Mouse (Mus musculus): Measurements from ENCODE around the gene Gne. TPM values are rescaled to one million over a fixed set of nuclear protein-coding genes. Genes with fewer than 3 reads are reported as not detected.

The Gne gene
- polyA plus RNA-seq, 1 experiment, result 20.7 TPM

- DNase-seq (ENCODE audit: low read depth), result no peak
- TF ChIP-seq CTCF (IDR thresholded peaks at IDR 0.05; ENCODE audit: borderline replicate concordance, extremely low read depth, insufficient read depth, insufficient read length), result no peak
- no peak for TF ChIP-seq POLR2A (IDR thresholded peaks at IDR 0.05; ENCODE audit: borderline replicate concordance, extremely low read depth, insufficient read depth, insufficient read length, poor library complexity, severe bottlenecking)
Observed at GRCm38 (mm10) chr4:44103620-44104019, 19.6 kb upstream of the Gne start.

GRCm38 (mm10) chr4:44097576-44098335 lies 13.8 kb upstream of the Gne start:
- TF ChIP-seq POLR2A (IDR thresholded peaks at IDR 0.05; ENCODE audit: borderline replicate concordance, extremely low read depth, insufficient read depth, insufficient read length, poor library complexity, severe bottlenecking), result no peak
- TF ChIP-seq CTCF (IDR thresholded peaks at IDR 0.05; ENCODE audit: borderline replicate concordance, extremely low read depth, insufficient read depth, insufficient read length), result no peak
- no peak for DNase-seq (ENCODE audit: low read depth)

- DNase-seq (ENCODE audit: low read depth), result no peak
- no peak for TF ChIP-seq CTCF (IDR thresholded peaks at IDR 0.05; ENCODE audit: borderline replicate concordance, extremely low read depth, insufficient read depth, insufficient read length)
- TF ChIP-seq POLR2A (IDR thresholded peaks at IDR 0.05; ENCODE audit: borderline replicate concordance, extremely low read depth, insufficient read depth, insufficient read length, poor library complexity, severe bottlenecking), result no peak
Observed at GRCm38 (mm10) chr4:44094475-44094874, 10.5 kb upstream of the Gne start.

- TF ChIP-seq CTCF (IDR thresholded peaks at IDR 0.05; ENCODE audit: borderline replicate concordance, extremely low read depth, insufficient read depth, insufficient read length) (no peak), POLR2A (IDR thresholded peaks at IDR 0.05; ENCODE audit: borderline replicate concordance, extremely low read depth, insufficient read depth, insufficient read length, poor library complexity, severe bottlenecking) (no peak)
- no peak for DNase-seq (ENCODE audit: low read depth)
Observed at GRCm38 (mm10) chr4:44092359-44092758, 8.4 kb upstream of the Gne start.

GRCm38 (mm10) chr4:44085566-44085965 lies 1.6 kb upstream of the Gne start:
- DNase-seq (ENCODE audit: low read depth), result no peak
- TF ChIP-seq CTCF (IDR thresholded peaks at IDR 0.05; ENCODE audit: borderline replicate concordance, extremely low read depth, insufficient read depth, insufficient read length), result no peak
- TF ChIP-seq POLR2A (IDR thresholded peaks at IDR 0.05; ENCODE audit: borderline replicate concordance, extremely low read depth, insufficient read depth, insufficient read length, poor library complexity, severe bottlenecking), result no peak

GRCm38 (mm10) chr4:44084602-44085325 lies 787 bp upstream of the Gne start:
- DNase-seq (ENCODE audit: low read depth), result no peak
- TF ChIP-seq CTCF (IDR thresholded peaks at IDR 0.05; ENCODE audit: borderline replicate concordance, extremely low read depth, insufficient read depth, insufficient read length), result no peak
- TF ChIP-seq POLR2A (IDR thresholded peaks at IDR 0.05; ENCODE audit: borderline replicate concordance, extremely low read depth, insufficient read depth, insufficient read length, poor library complexity, severe bottlenecking), result no peak

- DNase-seq (ENCODE audit: low read depth), result no peak
- TF ChIP-seq CTCF (IDR thresholded peaks at IDR 0.05; ENCODE audit: borderline replicate concordance, extremely low read depth, insufficient read depth, insufficient read length) (no peak), POLR2A (IDR thresholded peaks at IDR 0.05; ENCODE audit: borderline replicate concordance, extremely low read depth, insufficient read depth, insufficient read length, poor library complexity, severe bottlenecking) (no peak)
Observed at GRCm38 (mm10) chr4:44078358-44078933, 5.5 kb downstream of the Gne start.

GRCm38 (mm10) chr4:44074422-44074821 lies 9.6 kb downstream of the Gne start:
- DNase-seq (ENCODE audit: low read depth), result no peak

GRCm38 (mm10) chr4:44073799-44074198 lies 10.2 kb downstream of the Gne start:
- no peak for TF ChIP-seq POLR2A (IDR thresholded peaks at IDR 0.05; ENCODE audit: borderline replicate concordance, extremely low read depth, insufficient read depth, insufficient read length, poor library complexity, severe bottlenecking)
- TF ChIP-seq CTCF (IDR thresholded peaks at IDR 0.05; ENCODE audit: borderline replicate concordance, extremely low read depth, insufficient read depth, insufficient read length), result no peak
- DNase-seq (ENCODE audit: low read depth), result no peak

More at GRCm38 (mm10) chr4:44074422-44074821, 9.6 kb downstream of the Gne start:
- TF ChIP-seq CTCF (IDR thresholded peaks at IDR 0.05; ENCODE audit: borderline replicate concordance, extremely low read depth, insufficient read depth, insufficient read length) (no peak), POLR2A (IDR thresholded peaks at IDR 0.05; ENCODE audit: borderline replicate concordance, extremely low read depth, insufficient read depth, insufficient read length, poor library complexity, severe bottlenecking) (no peak)

GRCm38 (mm10) chr4:44072873-44073441 lies 11.0 kb downstream of the Gne start:
- no peak for DNase-seq (ENCODE audit: low read depth)
- 0 out of 2 replicates have a peak, but pooled peaks have one; percentile 4 for TF ChIP-seq CTCF (IDR thresholded peaks at IDR 0.05; ENCODE audit: borderline replicate concordance, extremely low read depth, insufficient read depth, insufficient read length)
- no peak for TF ChIP-seq POLR2A (IDR thresholded peaks at IDR 0.05; ENCODE audit: borderline replicate concordance, extremely low read depth, insufficient read depth, insufficient read length, poor library complexity, severe bottlenecking)
